Comparison of ENCODE assay signal across 8 mouse cellular contexts in the genomic region with DNA sequence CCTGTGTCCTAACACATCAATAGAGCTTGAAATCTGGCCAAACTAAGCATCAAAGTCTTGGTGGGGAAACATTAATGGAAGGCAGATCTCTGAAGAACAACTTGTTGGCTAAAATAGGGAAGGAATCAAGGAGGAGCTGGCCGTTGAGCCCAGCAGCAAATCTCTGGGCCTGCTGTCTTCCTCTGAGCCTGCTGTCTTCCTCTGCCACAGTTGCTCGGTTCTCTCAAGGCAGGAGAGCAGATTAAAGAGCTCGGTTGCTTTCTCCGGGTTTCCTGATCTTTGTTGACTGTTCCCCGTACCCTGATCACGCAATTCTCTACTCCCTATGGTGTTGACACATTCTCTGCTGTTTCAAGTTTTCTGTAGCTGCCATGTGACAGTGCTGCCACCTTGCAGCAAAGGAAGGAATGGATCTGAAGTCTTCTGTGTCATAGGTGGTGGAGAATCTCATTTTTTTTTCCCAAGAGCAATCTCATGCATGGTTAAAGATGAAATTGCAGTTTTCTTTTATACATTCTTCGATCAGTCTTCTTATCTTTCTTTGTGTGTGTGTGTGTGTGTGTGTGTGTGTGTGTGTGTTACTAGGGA. TPM values are rescaled to one million over a fixed set of nuclear protein-coding genes. Genes with fewer than 3 reads are reported as not detected.
DNase-seq lines count a peak whose midpoint lies in the region; ATAC-seq and TF ChIP-seq lines count a peak whose summit lies in the region.

No protein-coding gene starts in this region.

- TF ChIP-seq CTCF in hindbrain, postnatal 0 days (IDR thresholded peaks at IDR 0.05; ENCODE audit: low read depth) = peak; percentile 85

- H3K36me3 ChIP-seq in hindbrain, postnatal 0 days (ENCODE audit: insufficient read depth, low read length) = no peaks in the 10 kb centered on the region
- no peaks in the 10 kb centered on the region for H3K36me3 ChIP-seq in hindbrain, embryonic 12.5 days
- no peaks in the 10 kb centered on the region for H3K36me3 ChIP-seq in liver, embryonic 12.5 days

- H3K4me3 ChIP-seq in hindbrain, postnatal 0 days (ENCODE audit: low read length) = no peak overlapping the region
- H3K4me3 ChIP-seq in hindbrain, embryonic 12.5 days = no peak overlapping the region
- no peak overlapping the region for H3K4me3 ChIP-seq in liver, embryonic 12.5 days

- H3K27me3 ChIP-seq in hindbrain, postnatal 0 days (ENCODE audit: insufficient read depth, low read length) = no peaks in the 10 kb centered on the region
- no peaks in the 10 kb centered on the region for H3K27me3 ChIP-seq in hindbrain, embryonic 12.5 days
- H3K27me3 ChIP-seq in liver, embryonic 12.5 days (replicated peaks) = no peaks in the 10 kb centered on the region

- no peak overlapping the region for H3K27ac ChIP-seq in hindbrain, postnatal 0 days
- H3K27ac ChIP-seq in hindbrain, embryonic 12.5 days = no peak overlapping the region
- H3K27ac ChIP-seq in liver, embryonic 12.5 days = no peak overlapping the region

- H3K4me1 ChIP-seq in hindbrain, postnatal 0 days (ENCODE audit: insufficient read depth, low read length) = no peaks in the 10 kb centered on the region
- no peaks in the 10 kb centered on the region for H3K4me1 ChIP-seq in hindbrain, embryonic 12.5 days
- H3K4me1 ChIP-seq in liver, embryonic 12.5 days = peaks cover 10% of the 10 kb centered on the region

- peak overlapping the region; percentile 31 for H3K4me2 ChIP-seq in hindbrain, postnatal 0 days (ENCODE audit: low read depth, low read length)
- no peak overlapping the region for H3K4me2 ChIP-seq in hindbrain, embryonic 12.5 days (replicated peaks)
- peak overlapping the region; percentile 26; the same call in 1 of the 2 replicates for H3K4me2 ChIP-seq in liver, embryonic 12.5 days

- ATAC-seq in hindbrain, postnatal 0 days = peak; percentile 68
- no peak for ATAC-seq in hindbrain, embryonic 12.5 days (ENCODE audit: low FRiP score)
- ATAC-seq in liver, embryonic 12.5 days = no peak

- 30% methylated on average over 7 of the region's 7 CpGs for WGBS in hindbrain, postnatal 0 days
- 38% methylated on average over 7 of the region's 7 CpGs for WGBS in hindbrain, embryonic 12.5 days
- WGBS in liver, embryonic 12.5 days (ENCODE audit: insufficient replicate concordance) = 22% methylated on average over 7 of the region's 7 CpGs

- peak; percentile 66 for DNase-seq in hindbrain, postnatal 0 days (ENCODE audit: low spot score)
- DNase-seq in adrenal gland, adult 18-20 months (ENCODE audit: low spot score in 2 of 2) = peak; percentile 13 to 34
- DNase-seq in frontal cortex, postnatal 25 days (ENCODE audit: low spot score in 2 of 2) = peak; percentile 18 to 35
- DNase-seq in kidney, adult 9 months = peak; percentile 68
- peak; percentile 29 for DNase-seq in ovary, postnatal 14 days (ENCODE audit: low spot score)
- DNase-seq in c-Kit-positive CD71-positive TER-119-positive erythroid progenitor cells, embryonic 14.5 days (ENCODE audit: low spot score) = no peak

- H3K9ac ChIP-seq in hindbrain, postnatal 0 days (replicated peaks; ENCODE audit: low read length) = no peak overlapping the region
- no peak overlapping the region for H3K9ac ChIP-seq in hindbrain, embryonic 12.5 days
- no peak overlapping the region for H3K9ac ChIP-seq in liver, embryonic 12.5 days

- no peaks in the 10 kb centered on the region for H3K9me3 ChIP-seq in hindbrain, postnatal 0 days (ENCODE audit: low read length)
- H3K9me3 ChIP-seq in hindbrain, embryonic 12.5 days (replicated peaks) = no peaks in the 10 kb centered on the region
- no peaks in the 10 kb centered on the region for H3K9me3 ChIP-seq in liver, embryonic 12.5 days (replicated peaks)

RNA-seq across cellular contexts. Expression of a gene that starts 1.5 kb away (rescaled TPM):
- not detected in 2 replicates for total RNA-seq in hindbrain, postnatal 0 days (2014; rRNA removed)
- not detected in 2 replicates for polyA plus RNA-seq in hindbrain, postnatal 0 days (2015; fragmentation: Nextera tagmentation; extraction: Ambion mirVana)
- 0.25 TPM in 1 of 2 replicates, not detected in the other for polyA plus RNA-seq in hindbrain, embryonic 12.5 days (2016; fragmentation: Nextera tagmentation; extraction: Ambion mirVana)
- total RNA-seq in adrenal gland, adult 18-20 months (2021) = not detected
- not detected in 2 replicates for polyA plus RNA-seq in liver, embryonic 12.5 days (2016; fragmentation: Nextera tagmentation; extraction: Ambion mirVana)

RNA-seq across cellular contexts. Expression of a gene that starts 39.3 kb away (rescaled TPM):
- 102 and 127 TPM in 2 replicates for total RNA-seq in hindbrain, postnatal 0 days (2014; rRNA removed)
- 16.4 and 18.2 TPM in 2 replicates for polyA plus RNA-seq in hindbrain, postnatal 0 days (2015; fragmentation: Nextera tagmentation; extraction: Ambion mirVana)
- polyA plus RNA-seq in hindbrain, embryonic 12.5 days (2016; fragmentation: Nextera tagmentation; extraction: Ambion mirVana) = 31.6 and 43.3 TPM in 2 replicates
- total RNA-seq in adrenal gland, adult 18-20 months (2021) = 100 to 1,000 TPM; 488 to 991 TPM
- polyA plus RNA-seq in liver, embryonic 12.5 days (2016; fragmentation: Nextera tagmentation; extraction: Ambion mirVana) = 11.8 and 12.6 TPM in 2 replicates

RNA-seq across cellular contexts. Expression of a gene that starts 39.4 kb away (rescaled TPM):
- 13.0 and 15.9 TPM in 2 replicates for total RNA-seq in hindbrain, postnatal 0 days (2014; rRNA removed)
- polyA plus RNA-seq in hindbrain, postnatal 0 days (2015; fragmentation: Nextera tagmentation; extraction: Ambion mirVana) = 24.7 and 25.6 TPM in 2 replicates
- polyA plus RNA-seq in hindbrain, embryonic 12.5 days (2016; fragmentation: Nextera tagmentation; extraction: Ambion mirVana) = 32.7 and 33.3 TPM in 2 replicates
- 10 to 100 TPM; 12.5 to 12.6 TPM for total RNA-seq in adrenal gland, adult 18-20 months (2021)
- polyA plus RNA-seq in liver, embryonic 12.5 days (2016; fragmentation: Nextera tagmentation; extraction: Ambion mirVana) = 16.2 and 16.7 TPM in 2 replicates
